Mouse (Mus musculus): ENCODE results near the gene H2-DMb2.

Gene H2-DMb2

DNA sequence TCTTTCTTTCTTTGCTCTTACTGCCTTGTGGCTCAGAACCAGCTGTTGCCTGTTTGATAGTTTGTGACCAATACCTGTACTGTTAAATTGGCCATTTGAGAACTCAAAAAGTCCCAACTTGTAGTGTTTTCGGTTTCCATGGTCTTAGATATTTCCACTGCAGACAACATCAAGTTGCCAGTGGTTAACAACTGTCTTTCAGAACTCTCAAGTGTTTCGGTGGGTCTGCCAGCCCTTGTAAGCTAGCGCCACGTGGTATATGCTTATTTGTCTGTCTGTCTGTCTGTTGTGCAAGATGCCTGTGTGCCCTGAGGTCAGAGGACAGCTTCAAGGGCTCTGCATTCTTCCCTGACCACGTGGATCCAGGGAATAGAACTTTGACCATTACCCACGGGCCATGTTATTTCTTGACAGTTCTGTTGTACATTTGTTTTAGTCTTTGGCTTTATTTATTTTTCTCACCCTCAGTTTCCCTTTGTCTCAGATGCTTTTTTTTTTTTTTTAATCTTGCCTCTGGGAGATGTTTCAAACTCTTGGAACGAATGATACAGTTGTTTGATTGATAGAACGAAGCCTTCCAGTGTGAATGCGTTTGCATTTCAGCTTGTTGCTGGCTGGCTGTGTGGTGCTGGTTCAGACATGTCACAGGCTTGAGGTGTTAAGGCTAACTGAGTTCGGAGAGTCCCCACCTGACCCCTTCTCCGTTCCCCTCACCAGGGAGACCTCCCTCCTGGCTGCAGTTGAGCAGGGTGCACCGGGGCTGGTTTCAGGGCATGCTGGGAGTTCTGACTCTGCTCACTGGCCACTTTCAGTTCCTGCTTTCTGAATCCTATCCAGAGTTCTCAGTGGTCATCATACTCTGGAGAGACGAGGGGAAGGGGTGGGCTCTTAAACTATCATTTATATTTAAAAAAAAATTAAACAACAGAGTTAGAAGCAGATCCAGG, 37.1 kb downstream of the H2-DMb2 start:
- no peak for DNase-seq (ENCODE audit: low spot score)

DNA sequence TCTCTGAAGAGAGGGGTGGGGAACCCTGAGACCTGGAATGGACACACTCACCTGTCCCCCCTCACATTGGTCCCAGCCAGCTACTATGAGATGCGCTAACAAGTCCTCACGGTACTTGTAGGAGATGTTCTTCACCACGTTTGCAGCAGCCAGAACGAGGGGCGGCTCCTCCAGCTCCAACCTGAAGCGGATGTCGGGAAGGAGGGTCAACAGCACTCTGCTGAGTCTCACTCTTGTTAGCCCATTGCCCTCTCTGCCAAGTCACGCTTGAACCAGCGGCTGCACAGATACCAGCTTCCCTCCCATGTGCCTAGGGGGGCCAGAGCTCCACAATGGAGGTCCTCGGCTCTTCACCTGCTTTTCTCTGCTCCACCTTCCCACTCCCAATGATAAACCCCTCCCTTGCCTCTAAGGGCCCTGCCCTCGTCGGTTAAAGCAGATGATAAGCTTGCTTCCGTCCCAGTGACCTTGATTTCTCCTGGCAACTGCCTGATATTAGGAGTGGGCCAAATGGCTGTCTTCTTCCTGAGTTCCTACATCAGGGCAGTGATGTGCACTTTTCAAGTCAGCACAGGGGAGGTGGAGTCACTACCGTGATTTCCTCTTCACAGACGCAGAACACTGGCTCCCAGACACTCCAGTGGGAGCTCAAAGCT, 40.6 kb downstream of the H2-DMb2 start:
- DNase-seq (ENCODE audit: low spot score), result no peak

- DNase-seq (ENCODE audit: low spot score), result no peak
Observed at GRCm38 (mm10) chr17:34185526-34185925, 42.4 kb downstream of the H2-DMb2 start.

GRCm38 (mm10) chr17:34186885-34187260, 43.8 kb downstream of the H2-DMb2 start:
- no peak for DNase-seq (ENCODE audit: low spot score)

DNA sequence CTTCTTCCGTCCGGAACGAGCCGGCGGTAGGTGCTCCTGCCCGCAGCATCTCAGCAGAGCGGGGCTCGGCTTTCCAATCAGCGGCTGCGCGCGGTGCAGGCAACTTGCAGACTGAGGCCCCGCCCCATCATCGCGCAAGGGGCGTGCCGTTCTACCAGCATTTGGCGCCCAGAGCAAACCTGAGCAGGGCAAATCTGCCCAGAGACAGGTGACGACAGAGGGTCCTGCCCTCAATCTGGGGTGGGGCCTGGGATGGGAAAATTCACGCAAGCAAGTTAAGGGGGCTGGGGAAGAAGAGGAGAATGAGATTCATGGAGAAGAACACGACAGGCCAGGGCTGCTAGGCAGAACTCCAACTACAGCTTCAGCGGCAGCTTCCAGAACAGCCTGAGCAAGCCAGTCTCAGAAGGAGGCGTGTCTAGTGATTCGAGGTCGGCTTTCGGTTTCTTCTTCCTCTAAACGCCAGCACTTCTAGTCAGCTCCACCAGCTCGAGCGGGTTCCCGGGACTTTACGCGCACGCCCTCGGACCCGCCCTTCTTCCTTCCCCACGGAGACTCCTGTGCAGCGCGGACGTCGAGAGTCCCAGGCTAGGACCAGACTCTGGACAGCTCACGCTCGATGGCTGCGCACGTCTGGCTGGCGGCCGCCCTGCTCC, 44.3 kb downstream of the H2-DMb2 start, which contains the start of the genes Tap1 and Psmb9:
Gene Tap1, plus strand, starts transcription at position 293 of the 656 bp plus-strand sequence.
Gene Psmb9, minus strand, starts transcription at position 504 of the 656 bp plus-strand sequence.
- peak; percentile 98 for DNase-seq (ENCODE audit: low spot score)

- DNase-seq (ENCODE audit: low spot score), result peak; percentile 42
Observed at GRCm38 (mm10) chr17:34188010-34188409, 44.9 kb downstream of the H2-DMb2 start.

- DNase-seq (ENCODE audit: low spot score), result no peak
Observed at GRCm38 (mm10) chr17:34188986-34189385, 45.9 kb downstream of the H2-DMb2 start.

- no peak for DNase-seq (ENCODE audit: low spot score)
Observed at GRCm38 (mm10) chr17:34192852-34193251, 49.7 kb downstream of the H2-DMb2 start.

DNA sequence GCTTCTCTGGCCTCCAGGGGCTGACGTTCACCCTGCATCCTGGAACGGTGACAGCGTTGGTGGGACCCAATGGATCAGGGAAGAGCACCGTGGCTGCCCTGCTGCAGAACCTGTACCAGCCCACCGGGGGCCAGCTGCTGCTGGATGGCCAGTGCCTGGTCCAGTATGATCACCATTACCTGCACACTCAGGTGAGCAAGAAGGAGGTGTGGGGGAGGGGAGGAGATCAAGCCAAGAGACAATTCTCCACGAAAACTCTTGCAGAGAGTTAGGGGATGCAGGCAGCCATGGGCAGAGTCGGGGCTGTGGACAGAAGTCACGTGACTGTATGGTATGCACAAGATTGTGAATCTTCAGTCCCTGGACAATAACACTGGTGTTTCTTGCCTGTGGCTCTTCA, 50.4 kb downstream of the H2-DMb2 start:
- no peak for DNase-seq (ENCODE audit: low spot score)

- no peak for DNase-seq (ENCODE audit: low spot score)
Observed at GRCm38 (mm10) chr17:34194723-34195122, 51.6 kb downstream of the H2-DMb2 start.

GRCm38 (mm10) chr17:34196491-34196890, 53.4 kb downstream of the H2-DMb2 start:
- peak; percentile 85 for DNase-seq (ENCODE audit: low spot score)

- DNase-seq (ENCODE audit: low spot score), result peak; percentile 84
Observed at GRCm38 (mm10) chr17:34196941-34197894, 54.1 kb downstream of the H2-DMb2 start, which contains the start of gene Psmb8. TSS of gene Psmb8 (plus strand) at chr17:34197721.

- DNase-seq (ENCODE audit: low spot score), result peak; percentile 80
Observed at GRCm38 (mm10) chr17:34197904-34198520, 54.9 kb downstream of the H2-DMb2 start.

DNA sequence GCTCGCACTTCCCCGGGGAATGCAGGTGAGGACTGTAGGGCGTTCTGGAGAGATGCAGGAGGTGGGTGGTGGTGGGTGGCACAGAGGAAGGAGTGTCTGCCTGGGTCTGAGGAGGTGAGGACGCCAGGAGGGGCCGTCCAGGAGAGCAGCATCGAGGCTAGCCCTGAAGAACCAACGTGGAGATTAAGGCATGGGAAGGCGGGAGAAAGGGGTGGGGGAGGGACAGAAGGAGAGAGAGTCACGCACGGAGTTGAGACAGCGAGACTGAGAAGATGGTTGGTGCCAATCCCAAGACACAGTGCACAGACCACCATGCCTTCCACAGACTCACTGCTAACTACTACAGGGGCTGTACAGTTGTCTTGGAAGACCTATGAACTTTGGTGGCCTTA, 55.4 kb downstream of the H2-DMb2 start:
- DNase-seq (ENCODE audit: low spot score), result no peak

DNA sequence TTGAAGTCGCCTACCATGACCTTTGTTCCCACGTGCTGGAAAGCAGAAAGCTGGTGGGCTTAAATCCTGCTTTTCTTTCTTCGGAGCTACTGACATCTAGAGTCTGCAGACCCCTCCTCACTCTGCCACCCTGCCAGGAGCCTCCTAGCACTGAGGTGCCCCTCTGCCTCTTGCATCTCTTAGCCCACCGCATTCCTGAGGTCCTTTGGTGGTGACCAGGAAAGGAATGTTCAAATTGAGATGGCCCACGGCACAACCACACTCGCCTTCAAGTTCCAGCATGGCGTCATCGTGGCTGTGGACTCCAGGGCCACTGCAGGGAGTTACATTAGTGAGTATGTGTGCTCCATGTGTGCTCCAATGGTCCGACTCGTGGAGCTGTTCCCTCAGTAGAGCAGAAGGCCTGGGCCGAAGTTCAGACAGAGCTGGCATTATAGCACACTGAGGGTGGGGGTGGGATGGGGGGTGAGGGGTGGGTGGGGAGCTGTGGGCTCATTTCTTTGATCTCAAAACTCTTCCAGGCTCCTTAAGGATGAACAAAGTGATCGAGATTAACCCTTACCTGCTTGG, 56.0 kb downstream of the H2-DMb2 start:
- no peak for DNase-seq (ENCODE audit: low spot score)

- no peak for DNase-seq (ENCODE audit: low spot score)
Observed at GRCm38 (mm10) chr17:34200047-34200446, 56.9 kb downstream of the H2-DMb2 start.

DNA sequence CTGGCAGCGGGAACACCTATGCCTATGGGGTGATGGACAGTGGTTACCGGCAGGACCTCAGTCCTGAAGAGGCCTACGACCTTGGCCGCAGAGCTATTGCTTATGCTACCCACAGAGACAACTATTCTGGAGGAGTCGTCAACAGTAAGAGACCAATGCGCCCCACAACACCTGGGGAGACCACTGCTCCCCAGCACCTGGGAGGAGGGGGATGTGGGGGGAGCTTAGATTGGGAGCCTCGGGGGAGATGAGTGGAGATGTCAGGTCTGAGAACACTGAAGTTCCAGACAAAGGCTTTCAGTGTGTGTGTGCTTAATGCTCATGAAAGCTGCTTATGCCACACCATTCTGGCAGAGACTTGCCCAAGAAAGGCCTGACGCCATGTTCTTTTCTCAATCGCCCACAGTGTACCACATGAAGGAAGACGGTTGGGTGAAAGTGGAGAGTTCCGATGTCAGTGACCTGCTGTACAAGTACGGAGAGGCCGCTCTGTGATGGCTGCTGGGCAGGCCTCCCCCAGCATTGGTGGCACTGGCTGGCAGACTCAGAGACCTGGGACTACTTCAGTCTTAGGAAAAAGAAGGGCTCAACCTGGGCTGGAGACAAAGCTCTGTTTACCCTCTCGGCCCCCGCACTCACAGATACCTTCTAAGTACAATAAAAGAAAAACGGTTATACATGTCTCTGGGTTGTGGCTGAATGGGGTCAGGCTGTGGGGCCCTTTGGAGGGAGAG, 57.8 kb downstream of the H2-DMb2 start:
- DNase-seq (ENCODE audit: low spot score), result no peak
